8 mouse cellular contexts compared by ENCODE assay signal in genomic region chr7:127026161-127026600, GRCm38 (mm10). TPM values are rescaled to one million over a fixed set of nuclear protein-coding genes. Genes with fewer than 3 reads are reported as not detected.
DNase-seq lines count a peak whose midpoint lies in the region; ATAC-seq and TF ChIP-seq lines count a peak whose summit lies in the region.

No protein-coding gene starts in this region.

- no peak for TF ChIP-seq CTCF in liver, postnatal 0 days (IDR thresholded peaks at IDR 0.05; ENCODE audit: low read depth)

- peak overlapping the region; percentile 98 for H3K4me2 ChIP-seq in liver, postnatal 0 days (ENCODE audit: low read depth, low read length)
- peak overlapping the region; percentile 90 for H3K4me2 ChIP-seq in neural tube, embryonic 15.5 days

- no peaks in the 10 kb centered on the region for H3K9me3 ChIP-seq in liver, postnatal 0 days (ENCODE audit: low read length)
- H3K9me3 ChIP-seq in neural tube, embryonic 15.5 days (replicated peaks) = no peaks in the 10 kb centered on the region

- ATAC-seq in granulocyte monocyte progenitor cell, adult 5-6 weeks (replicated peaks; ENCODE audit: poor library complexity, severe bottlenecking) = peak; percentile 11; the same call in 1 of the 2 replicates
- peak; percentile 26 for ATAC-seq in liver, postnatal 0 days
- 0 out of 2 replicates have a peak, but pooled peaks have one; percentile 1 for ATAC-seq in neural tube, embryonic 15.5 days (ENCODE audit: low FRiP score)

- H3K4me3 ChIP-seq in liver, postnatal 0 days (ENCODE audit: low read depth, low read length) = peak overlapping the region; percentile 91
- H3K4me3 ChIP-seq in neural tube, embryonic 15.5 days (replicated peaks) = peak overlapping the region; percentile 65

- H3K36me3 ChIP-seq in liver, postnatal 0 days (replicated peaks; ENCODE audit: insufficient read depth, low read length) = peaks cover 55% of the 10 kb centered on the region
- H3K36me3 ChIP-seq in neural tube, embryonic 15.5 days = peaks cover 23% of the 10 kb centered on the region

- no peaks in the 10 kb centered on the region for H3K27me3 ChIP-seq in liver, postnatal 0 days (ENCODE audit: insufficient read depth, low read length)
- H3K27me3 ChIP-seq in neural tube, embryonic 15.5 days (replicated peaks) = no peaks in the 10 kb centered on the region

- 6% methylated on average over 20 of the region's 48 CpGs for WGBS in liver, postnatal 0 days (ENCODE audit: insufficient replicate concordance)
- 0% methylated on average over 19 of the region's 48 CpGs for WGBS in neural tube, embryonic 15.5 days

- H3K27ac ChIP-seq in liver, postnatal 0 days (ENCODE audit: low read depth) = peak overlapping the region; percentile 99
- peak overlapping the region; percentile 100 for H3K27ac ChIP-seq in neural tube, embryonic 15.5 days (replicated peaks)

- peaks cover 62% of the 10 kb centered on the region for H3K4me1 ChIP-seq in liver, postnatal 0 days (ENCODE audit: insufficient read depth)
- H3K4me1 ChIP-seq in neural tube, embryonic 15.5 days = peaks cover 56% of the 10 kb centered on the region

- DNase-seq in 3134 (ENCODE audit: extremely low read depth, insufficient read length, low spot score) = peak; percentile 65
- peak; percentile 71 for DNase-seq in MN1 (ENCODE audit: low spot score)
- peak; percentile 70 to 75 for DNase-seq in cerebellum, postnatal 36 days
- DNase-seq in kidney, adult 18-20 months = peak; percentile 78
- peak; percentile 79 for DNase-seq in liver, postnatal 0 days
- DNase-seq in urinary bladder, adult 2 months (ENCODE audit: low spot score) = peak; percentile 63

- H3K9ac ChIP-seq in liver, postnatal 0 days (replicated peaks) = peak overlapping the region; percentile 98
- H3K9ac ChIP-seq in neural tube, embryonic 15.5 days (replicated peaks) = peak overlapping the region; percentile 99

- no peak for TF ChIP-seq EP300 in liver, postnatal 0 days (IDR thresholded peaks at IDR 0.05; ENCODE audit: low read depth)

RNA-seq across cellular contexts. Expression of gene Maz, which starts 0.7 kb away (rescaled TPM):
- 143 and 169 TPM in 2 replicates for total RNA-seq in granulocyte monocyte progenitor cell, adult 5-6 weeks (2014; fragmentation: Nextera tagmentation)
- total RNA-seq in granulocyte monocyte progenitor cell, adult 5-6 weeks (2017) = 52.5 and 77.5 TPM in 2 replicates
- 20.0 and 24.0 TPM in 2 replicates for polyA plus RNA-seq in liver, postnatal 0 days (2015; fragmentation: Nextera tagmentation; extraction: Ambion mirVana)
- 78.1 and 82.6 TPM in 2 replicates for polyA plus RNA-seq in neural tube, embryonic 15.5 days (2015; fragmentation: Nextera tagmentation; extraction: Ambion mirVana)
- 72.0 and 72.5 TPM in 2 replicates for polyA plus RNA-seq in urinary bladder, adult 2 months (2012; rRNA removed)

RNA-seq across cellular contexts. Expression of gene Prrt2, which starts 5.2 kb away (rescaled TPM):
- total RNA-seq in granulocyte monocyte progenitor cell, adult 5-6 weeks (2014; fragmentation: Nextera tagmentation) = 1.8 and 6.9 TPM in 2 replicates
- total RNA-seq in granulocyte monocyte progenitor cell, adult 5-6 weeks (2017) = 0.43 and 1.6 TPM in 2 replicates
- polyA plus RNA-seq in liver, postnatal 0 days (2015; fragmentation: Nextera tagmentation; extraction: Ambion mirVana) = 0.18 TPM in 1 of 2 replicates, not detected in the other
- 69.9 and 72.5 TPM in 2 replicates for polyA plus RNA-seq in neural tube, embryonic 15.5 days (2015; fragmentation: Nextera tagmentation; extraction: Ambion mirVana)
- polyA plus RNA-seq in urinary bladder, adult 2 months (2012; rRNA removed) = 9.7 and 10.2 TPM in 2 replicates

RNA-seq across cellular contexts. Expression of gene Gm42742, which starts 5.3 kb away (rescaled TPM):
- 2.3 and 28.3 TPM in 2 replicates for total RNA-seq in granulocyte monocyte progenitor cell, adult 5-6 weeks (2014; fragmentation: Nextera tagmentation)
- 32.7 and 35.4 TPM in 2 replicates for total RNA-seq in granulocyte monocyte progenitor cell, adult 5-6 weeks (2017)
- polyA plus RNA-seq in liver, postnatal 0 days (2015; fragmentation: Nextera tagmentation; extraction: Ambion mirVana) = 4.5 and 7.8 TPM in 2 replicates
- 18.8 and 54.5 TPM in 2 replicates for polyA plus RNA-seq in neural tube, embryonic 15.5 days (2015; fragmentation: Nextera tagmentation; extraction: Ambion mirVana)
- polyA plus RNA-seq in urinary bladder, adult 2 months (2012; rRNA removed) = 66.3 and 76.5 TPM in 2 replicates

RNA-seq across cellular contexts. Expression of gene Pagr1a, which starts 9.0 kb away (rescaled TPM):
- total RNA-seq in granulocyte monocyte progenitor cell, adult 5-6 weeks (2014; fragmentation: Nextera tagmentation) = 17.5 and 50.8 TPM in 2 replicates
- 3.4 and 27.2 TPM in 2 replicates for total RNA-seq in granulocyte monocyte progenitor cell, adult 5-6 weeks (2017)
- polyA plus RNA-seq in liver, postnatal 0 days (2015; fragmentation: Nextera tagmentation; extraction: Ambion mirVana) = 12.2 and 13.8 TPM in 2 replicates
- 52.5 and 80.1 TPM in 2 replicates for polyA plus RNA-seq in neural tube, embryonic 15.5 days (2015; fragmentation: Nextera tagmentation; extraction: Ambion mirVana)
- 16.4 and 18.2 TPM in 2 replicates for polyA plus RNA-seq in urinary bladder, adult 2 months (2012; rRNA removed)

RNA-seq across cellular contexts. Expression of gene Pagr1b, which starts 9.9 kb away (rescaled TPM):
- total RNA-seq in granulocyte monocyte progenitor cell, adult 5-6 weeks (2014; fragmentation: Nextera tagmentation) = not detected in 2 replicates
- total RNA-seq in granulocyte monocyte progenitor cell, adult 5-6 weeks (2017) = 10.5 TPM in 1 of 2 replicates, not detected in the other
- polyA plus RNA-seq in liver, postnatal 0 days (2015; fragmentation: Nextera tagmentation; extraction: Ambion mirVana) = 0.26 TPM in 1 of 2 replicates, not detected in the other
- polyA plus RNA-seq in neural tube, embryonic 15.5 days (2015; fragmentation: Nextera tagmentation; extraction: Ambion mirVana) = 0.79 and 1.2 TPM in 2 replicates
- polyA plus RNA-seq in urinary bladder, adult 2 months (2012; rRNA removed) = 2.8 and 3.2 TPM in 2 replicates

Comparison
In these comparisons a context has a peak if more than half of its experiments do, and no peak if none do; other contexts are left out.
1. Peak in every context shown above with its lines: DNase-seq, ATAC-seq, H3K4me3 ChIP-seq and H3K27ac ChIP-seq.